Mouse (Mus musculus) thymus, adult 2 months (tissue): ENCODE measurements around the gene Olfr160.

Source experiments
- CTCF ChIP-seq: fragments of 200-500 bp; IDR thresholded peaks from 2 replicates; pipeline ENCODE4 v1.5.1; 2012; ENCODE audit warnings: mild to moderate bottlenecking, control low read depth, low read length, moderate library complexity, borderline replicate concordance; ENCODE audit not compliant: control insufficient read depth, poor library complexity, insufficient read depth; ENCODE audit errors: extremely low read depth
- POLR2A ChIP-seq: fragments of 200-500 bp; IDR thresholded peaks from 2 replicates; pipeline ENCODE4 v1.6.1; 2012; ENCODE audit warnings: mild to moderate bottlenecking, low read length, control low read depth, moderate library complexity; ENCODE audit not compliant: control insufficient read depth, poor library complexity, insufficient read depth; ENCODE audit errors: extremely low read depth

- no peak for TF ChIP-seq CTCF
- TF ChIP-seq POLR2A = no peak
Observed at GRCm38 (mm10) chr9:37681123-37681522, 34.9 kb downstream of the Olfr160 start.
